Mouse (Mus musculus) neural tube, embryonic 12.5 days (tissue): ENCODE data around the gene Theg. TPM values are rescaled to one million over a fixed set of nuclear protein-coding genes. Genes with fewer than 3 reads are reported as not detected.
A peak's percentile ranks its signal among the peaks of the same experiment; 100 is the strongest.

ENCODE experiments used
- ATAC-seq: fragments of 200-750 bp; cut with Nextera tagmentation; 2 replicates; pipeline ENCODE4 v1.8.0; 2017; ENCODE audit warnings: low read depth, mild to moderate bottlenecking, moderate TSS enrichment, moderate library complexity; ENCODE audit not compliant: low FRiP score
- H3K27ac ChIP-seq: fragments of 300-500 bp; sonication (generic); 2 replicates; pipeline ENCODE4 v1.5.1; 2016
- H3K27me3 ChIP-seq: fragments of 300-500 bp; sonication (generic); replicated peaks from 2 replicates; pipeline ENCODE4 v1.6.1; 2016; ENCODE audit warnings: mild to moderate bottlenecking
- H3K36me3 ChIP-seq: fragments of 300-500 bp; sonication (generic); 2 replicates; pipeline ENCODE4 v1.6.1; 2016; ENCODE audit warnings: mild to moderate bottlenecking
- H3K4me1 ChIP-seq: fragments of 300-500 bp; sonication (generic); 2 replicates; pipeline ENCODE4 v1.6.1; 2016
- H3K4me2 ChIP-seq: fragments of 300-500 bp; sonication (generic); replicated peaks from 2 replicates; pipeline ENCODE4 v1.6.1; 2016; ENCODE audit warnings: mild to moderate bottlenecking
- H3K4me3 ChIP-seq: fragments of 300-500 bp; sonication (generic); 2 replicates; pipeline ENCODE4 v1.5.1; 2016
- H3K9ac ChIP-seq: fragments of 300-500 bp; sonication (generic); 2 replicates; pipeline ENCODE4 v1.6.1; 2016; ENCODE audit warnings: mild to moderate bottlenecking
- H3K9me3 ChIP-seq: fragments of 300-500 bp; sonication (generic); 2 replicates; pipeline ENCODE4 v1.6.1; 2016; ENCODE audit warnings: mild to moderate bottlenecking
- WGBS: fragments of 180-500 bp; shearing (Covaris S2); methylation state at CpG from one replicate; pipeline ENCODE4 v1.1.7; 2016; 5-methylcytosine and 5-hydroxymethylcytosine counted together
- polyA plus RNA-seq: library from polyadenylated mRNA; unstranded; fragments of >200 nt; fragmentation: Nextera tagmentation; extraction: Ambion mirVana; gene quantifications from 2 replicates; pipeline ENCODE4 v1.2.1, GENCODE M21; 2016

The Theg gene
- polyA plus RNA-seq, result not detected in 2 replicates

GRCm38 (mm10) chr10:79587061-79587751 lies at the start of gene Theg:
Gene Theg (minus strand): TSS chr10:79587331.
- Histone ChIP-seq H3K9me3 (no peaks in the 10 kb centered on the region), H3K36me3 (no peaks in the 10 kb centered on the region), H3K9ac (no peak within 1 kb of the TSS), H3K4me3 (no peak within 1 kb of the TSS), H3K4me2 (no peak within 1 kb of the TSS), H3K4me1 (no peaks in the 10 kb centered on the region), H3K27ac (no peak within 1 kb of the TSS), H3K27me3 (no peaks in the 10 kb centered on the region)
- WGBS, result 80% methylated on average over 5 of the region's 5 CpGs
- ATAC-seq, result no peak

- Histone ChIP-seq H3K9ac (no peak overlapping the region), H3K27me3 (peaks cover 26% of the 10 kb centered on the region), H3K4me1 (peaks cover 14% of the 10 kb centered on the region; the same call in 1 of the 2 replicates), H3K4me3 (peak overlapping the region; percentile 63; the same call in 1 of the 2 replicates), H3K27ac (no peak overlapping the region), H3K36me3 (no peaks in the 10 kb centered on the region), H3K4me2 (peak overlapping the region; percentile 86), H3K9me3 (no peaks in the 10 kb centered on the region)
- 79% methylated on average over 8 of the region's 8 CpGs for WGBS
- no peak for ATAC-seq
These were observed 49.2 kb upstream of the Theg start for GRCm38 (mm10) chr10:79636287-79636686.

GRCm38 (mm10) chr10:79633006-79633777 lies 46.1 kb upstream of the Theg start:
- ATAC-seq, result no peak
- H3K27me3 ChIP-seq, result peaks cover 10% of the 10 kb centered on the region
- H3K27ac ChIP-seq, result no peak overlapping the region
- H3K4me3 ChIP-seq, result no peak overlapping the region
- H3K9ac ChIP-seq, result no peak overlapping the region
- H3K9me3 ChIP-seq, result no peaks in the 10 kb centered on the region
- H3K4me1 ChIP-seq, result peaks cover 6% of the 10 kb centered on the region; the same call in 1 of the 2 replicates
- WGBS, result 85% methylated on average over 17 of the region's 17 CpGs
- no peak overlapping the region for H3K4me2 ChIP-seq
- H3K36me3 ChIP-seq, result no peaks in the 10 kb centered on the region

GRCm38 (mm10) chr10:79631432-79631831 lies 44.3 kb upstream of the Theg start:
- H3K4me3 ChIP-seq, result no peak overlapping the region
- H3K9ac ChIP-seq, result no peak overlapping the region
- H3K27ac ChIP-seq, result no peak overlapping the region
- H3K9me3 ChIP-seq, result no peaks in the 10 kb centered on the region
- no peaks in the 10 kb centered on the region for H3K27me3 ChIP-seq
- no peak overlapping the region for H3K4me2 ChIP-seq
- 73% methylated on average over 4 of the region's 4 CpGs for WGBS
- no peaks in the 10 kb centered on the region for H3K4me1 ChIP-seq
- no peaks in the 10 kb centered on the region for H3K36me3 ChIP-seq
- no peak for ATAC-seq

- Histone ChIP-seq H3K27ac (no peak overlapping the region), H3K9ac (no peak overlapping the region), H3K9me3 (no peaks in the 10 kb centered on the region), H3K27me3 (no peaks in the 10 kb centered on the region), H3K4me1 (no peaks in the 10 kb centered on the region), H3K4me2 (no peak overlapping the region), H3K36me3 (peaks cover 6% of the 10 kb centered on the region; the same call in 1 of the 2 replicates), H3K4me3 (no peak overlapping the region)
- WGBS, result 91% methylated on average over 5 of the region's 5 CpGs
- ATAC-seq, result no peak
These were observed 41.2 kb upstream of the Theg start for GRCm38 (mm10) chr10:79628377-79628776.

- Histone ChIP-seq H3K27ac (no peak overlapping the region), H3K36me3 (peaks cover 6% of the 10 kb centered on the region; the same call in 1 of the 2 replicates), H3K9ac (no peak overlapping the region), H3K4me3 (no peak overlapping the region), H3K27me3 (no peaks in the 10 kb centered on the region), H3K4me1 (no peaks in the 10 kb centered on the region), H3K4me2 (no peak overlapping the region), H3K9me3 (no peaks in the 10 kb centered on the region)
- 84% methylated on average over 10 of the region's 10 CpGs for WGBS
- ATAC-seq, result no peak
These were observed 39.0 kb upstream of the Theg start for GRCm38 (mm10) chr10:79626156-79626555.

- H3K9ac ChIP-seq, result no peak overlapping the region
- 83% methylated on average over 9 of the region's 9 CpGs for WGBS
- H3K27me3 ChIP-seq, result no peaks in the 10 kb centered on the region
- no peak overlapping the region for H3K27ac ChIP-seq
- no peak overlapping the region for H3K4me2 ChIP-seq
- no peaks in the 10 kb centered on the region for H3K9me3 ChIP-seq
- H3K36me3 ChIP-seq, result peaks cover 6% of the 10 kb centered on the region; the same call in 1 of the 2 replicates
- ATAC-seq, result no peak
- H3K4me3 ChIP-seq, result no peak overlapping the region
- no peaks in the 10 kb centered on the region for H3K4me1 ChIP-seq
These were observed 38.3 kb upstream of the Theg start for GRCm38 (mm10) chr10:79625398-79625797.

GRCm38 (mm10) chr10:79623950-79624349 lies 36.8 kb upstream of the Theg start:
- 65% methylated on average over 12 of the region's 12 CpGs for WGBS

GRCm38 (mm10) chr10:79616376-79616775 lies 29.2 kb upstream of the Theg start:
- H3K27ac ChIP-seq, result no peak overlapping the region
- ATAC-seq, result no peak
- H3K27me3 ChIP-seq, result peaks cover 24% of the 10 kb centered on the region
- peaks cover 24% of the 10 kb centered on the region for H3K4me1 ChIP-seq
- H3K36me3 ChIP-seq, result 0 out of 2 replicates have a peak, but pooled peaks cover 4% of the 10 kb centered on the region
- WGBS, result 90% methylated on average over 5 of the region's 5 CpGs
- no peak overlapping the region for H3K4me2 ChIP-seq
- no peaks in the 10 kb centered on the region for H3K9me3 ChIP-seq
- H3K4me3 ChIP-seq, result no peak overlapping the region
- no peak overlapping the region for H3K9ac ChIP-seq

More at GRCm38 (mm10) chr10:79623950-79624349, 36.8 kb upstream of the Theg start:
- H3K27me3 ChIP-seq, result no peaks in the 10 kb centered on the region
- no peaks in the 10 kb centered on the region for H3K4me1 ChIP-seq
- no peak overlapping the region for H3K4me2 ChIP-seq
- H3K4me3 ChIP-seq, result no peak overlapping the region
- no peak overlapping the region for H3K27ac ChIP-seq
- H3K9ac ChIP-seq, result no peak overlapping the region
- ATAC-seq, result no peak
- H3K9me3 ChIP-seq, result no peaks in the 10 kb centered on the region
- peaks cover 10% of the 10 kb centered on the region; the same call in 1 of the 2 replicates for H3K36me3 ChIP-seq

GRCm38 (mm10) chr10:79615860-79616259 lies 28.7 kb upstream of the Theg start:
- Histone ChIP-seq H3K36me3 (0 out of 2 replicates have a peak, but pooled peaks cover 4% of the 10 kb centered on the region), H3K27ac (no peak overlapping the region), H3K27me3 (peaks cover 29% of the 10 kb centered on the region), H3K4me1 (peaks cover 24% of the 10 kb centered on the region), H3K4me2 (no peak overlapping the region), H3K9me3 (no peaks in the 10 kb centered on the region), H3K9ac (no peak overlapping the region), H3K4me3 (no peak overlapping the region)
- no peak for ATAC-seq
- WGBS, result 11% methylated on average over 8 of the region's 8 CpGs

- WGBS, result 80% methylated on average over 1 of the region's 1 CpGs
- 0 out of 2 replicates have a peak, but pooled peaks cover 3% of the 10 kb centered on the region for H3K36me3 ChIP-seq
- peak overlapping the region; percentile 56; the same call in 1 of the 2 replicates for H3K4me3 ChIP-seq
- no peak overlapping the region for H3K27ac ChIP-seq
- no peaks in the 10 kb centered on the region for H3K9me3 ChIP-seq
- no peak; the same call in 1 of the 2 replicates for ATAC-seq
- no peak overlapping the region for H3K9ac ChIP-seq
- peaks cover 29% of the 10 kb centered on the region for H3K27me3 ChIP-seq
- H3K4me2 ChIP-seq, result peak overlapping the region; percentile 100
- H3K4me1 ChIP-seq, result peaks cover 24% of the 10 kb centered on the region
These were observed 27.1 kb upstream of the Theg start for GRCm38 (mm10) chr10:79614305-79614643.

- WGBS, result under 1% methylated on average over 60 of the region's 60 CpGs
- Histone ChIP-seq H3K4me3 (peak within 1 kb of the TSS; percentile 56), H3K4me2 (peak within 1 kb of the TSS; percentile 100), H3K9me3 (no peaks in the 10 kb centered on the region), H3K4me1 (peaks cover 24% of the 10 kb centered on the region), H3K36me3 (no peaks in the 10 kb centered on the region), H3K27ac (no peak within 1 kb of the TSS), H3K27me3 (peaks cover 29% of the 10 kb centered on the region), H3K9ac (peak within 1 kb of the TSS; percentile 52)
- ATAC-seq, result peak; percentile 75
These were observed 26.6 kb upstream of the Theg start, which contains the start of gene C2cd4c for GRCm38 (mm10) chr10:79613578-79614304. Gene C2cd4c (minus strand): TSS chr10:79614025.
